Mouse (Mus musculus) kidney, adult 18-20 months (tissue): ENCODE data around the gene Gsto1.
A peak's percentile ranks its signal among the peaks of the same experiment; 100 is the strongest.

Experiments used
- DNase-seq: peaks from one replicate; pipeline ENCODE4 v3.0.0; 2021

Gsto1 gene

DNA sequence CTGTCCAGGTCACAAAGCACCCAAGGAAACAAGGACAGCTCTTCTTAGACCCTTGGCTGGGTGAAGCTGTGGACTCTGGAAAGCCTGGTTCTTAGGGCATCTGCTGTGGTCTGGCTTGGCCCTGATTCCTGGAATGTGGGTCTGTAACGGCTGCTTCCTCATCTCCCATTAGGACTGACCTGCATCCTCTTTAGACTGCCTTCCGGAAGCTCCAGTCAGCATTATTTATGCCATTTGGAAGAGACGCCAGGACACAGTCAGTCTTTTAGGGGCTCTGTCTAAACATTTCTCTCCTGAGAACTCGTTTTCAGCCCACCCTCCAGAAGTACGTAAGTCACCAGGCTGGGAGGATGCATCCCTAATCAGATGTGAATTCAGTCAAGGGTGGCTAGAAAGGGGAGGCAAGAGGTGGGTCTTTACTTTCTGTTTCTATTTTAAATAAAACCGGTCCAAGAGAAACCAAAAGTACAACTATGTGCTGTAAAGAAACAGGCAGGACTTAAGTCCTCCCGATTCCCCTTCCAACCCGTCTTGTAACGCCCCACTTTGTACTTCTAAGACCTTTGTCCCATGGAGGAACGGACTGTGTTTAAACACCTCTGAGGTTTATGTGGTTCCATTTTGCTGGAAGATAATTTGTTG lies 35.8 kb downstream of the Gsto1 start:
- peak; percentile 53 for DNase-seq

DNA sequence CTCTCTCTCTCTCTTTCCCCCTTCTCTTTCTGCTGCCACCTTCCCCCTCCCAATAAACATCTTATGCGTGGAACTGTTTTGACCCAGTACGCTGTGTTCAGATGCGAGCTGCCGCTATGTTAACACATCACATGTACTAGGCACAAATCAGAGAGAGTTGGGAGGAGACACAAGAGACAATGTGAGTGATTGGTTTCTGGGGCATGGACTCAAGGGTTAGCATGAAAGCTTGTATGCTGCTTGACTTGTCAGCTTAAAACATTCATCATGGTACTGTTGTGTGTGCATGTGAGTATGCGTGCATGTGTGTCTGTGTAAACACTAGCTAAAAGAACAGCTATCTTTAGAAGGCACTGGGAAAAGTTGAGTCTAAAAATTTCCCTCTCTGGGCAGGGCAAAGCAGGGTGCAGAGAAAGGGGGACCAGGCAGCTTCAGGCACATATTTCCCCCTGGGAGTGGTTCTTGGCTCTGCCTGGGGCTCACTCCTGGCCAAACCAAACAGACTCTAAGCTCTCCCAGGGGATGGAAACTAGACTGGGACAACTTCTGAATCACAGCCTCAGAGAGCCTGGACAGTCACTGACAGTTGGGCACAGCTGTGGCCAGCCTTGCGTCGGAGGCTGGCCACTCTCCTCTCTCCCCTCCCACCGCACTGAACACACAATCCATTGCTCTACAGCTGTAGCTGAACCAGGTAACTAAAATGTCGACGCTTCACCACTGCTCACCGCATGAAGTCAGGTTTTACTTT lies 37.0 kb downstream of the Gsto1 start:
- peak; percentile 49 for DNase-seq

DNA sequence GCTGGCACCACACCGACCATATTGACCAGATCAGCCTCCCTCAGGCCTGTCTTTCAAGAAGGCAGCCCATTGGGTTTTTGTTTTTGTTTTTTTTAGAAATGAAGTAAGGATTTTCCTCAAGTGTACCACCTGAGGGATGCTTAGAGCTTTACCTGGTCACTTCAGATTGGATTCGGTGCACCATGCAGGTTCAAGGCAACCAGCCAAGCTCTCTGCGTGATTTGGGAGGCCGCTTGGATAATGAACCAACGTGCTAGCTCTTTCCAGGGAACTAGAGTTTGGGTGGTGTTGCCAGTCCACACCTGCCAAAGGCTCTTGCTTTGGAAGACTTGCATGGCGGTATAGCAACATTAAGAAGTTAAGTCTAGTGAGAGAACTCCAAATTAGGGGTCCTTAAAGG lies 38.3 kb downstream of the Gsto1 start:
- no peak for DNase-seq

DNA sequence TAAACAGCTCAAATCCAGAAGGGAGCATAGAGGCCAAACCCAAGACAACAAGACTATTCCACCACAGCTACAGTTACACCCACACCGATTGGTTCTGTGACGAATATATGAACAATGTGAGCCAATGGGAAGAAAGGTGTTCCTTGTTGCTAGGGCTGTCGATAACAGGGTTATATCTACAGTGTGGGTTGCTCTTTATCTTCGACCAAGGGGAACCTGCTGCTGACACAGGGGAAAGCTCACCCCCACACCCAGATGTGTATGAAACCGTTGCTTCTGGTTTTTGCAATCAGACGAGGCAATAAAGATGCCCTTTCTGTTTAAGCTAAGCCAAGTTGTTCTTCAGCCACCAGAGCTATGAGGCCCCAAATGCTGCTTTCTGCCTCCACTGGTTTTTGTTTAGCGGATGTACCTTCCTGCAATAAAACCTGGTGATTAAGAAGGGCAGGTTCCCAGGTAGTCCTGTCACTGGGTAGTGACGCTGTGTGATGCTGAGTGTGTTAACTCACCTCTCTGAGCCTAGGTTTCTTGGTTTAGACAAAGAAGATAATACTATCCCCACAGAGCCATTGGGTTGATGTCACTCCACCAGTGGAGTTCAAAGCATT lies 43.8 kb downstream of the Gsto1 start:
- DNase-seq = no peak

DNA sequence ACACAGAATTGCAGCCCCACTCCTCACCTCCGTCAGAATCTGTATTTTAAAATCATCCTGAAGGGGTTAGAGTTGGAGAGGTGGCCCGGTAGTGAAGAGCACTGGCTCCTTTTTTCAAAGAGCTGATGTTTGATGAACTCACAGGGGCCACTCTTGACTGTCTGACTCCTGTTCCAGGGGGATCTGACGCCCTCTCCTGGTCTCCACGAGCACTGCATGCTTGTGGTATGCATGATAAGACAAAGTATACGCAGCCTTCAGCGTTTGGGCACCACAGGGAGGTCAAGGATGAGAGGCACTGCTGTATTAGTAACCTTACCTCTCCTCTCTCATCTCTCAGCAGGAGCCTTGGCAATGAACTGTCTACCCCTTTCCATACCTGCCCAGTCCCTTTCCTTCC lies 45.2 kb downstream of the Gsto1 start:
- no peak for DNase-seq

DNA sequence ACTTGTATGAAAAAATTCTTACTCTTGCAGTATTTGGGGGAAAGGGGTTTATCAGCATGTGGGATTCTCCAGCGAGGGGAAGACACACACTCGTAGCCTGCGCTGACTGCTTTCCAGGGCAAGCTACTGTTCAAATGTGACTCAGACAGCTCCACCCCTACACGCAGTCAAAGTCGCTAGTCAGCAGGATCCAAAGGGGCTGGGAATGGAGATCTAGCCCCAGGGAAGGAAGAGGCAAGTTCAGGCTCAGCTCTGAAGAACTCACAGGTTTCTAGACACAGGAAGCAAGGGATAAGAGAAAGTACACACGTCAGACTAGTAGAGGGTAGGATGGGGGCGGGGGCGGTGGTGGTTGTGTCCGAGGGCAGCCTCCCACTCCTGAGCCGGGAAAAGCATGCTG lies 45.8 kb downstream of the Gsto1 start:
- no peak for DNase-seq

DNA sequence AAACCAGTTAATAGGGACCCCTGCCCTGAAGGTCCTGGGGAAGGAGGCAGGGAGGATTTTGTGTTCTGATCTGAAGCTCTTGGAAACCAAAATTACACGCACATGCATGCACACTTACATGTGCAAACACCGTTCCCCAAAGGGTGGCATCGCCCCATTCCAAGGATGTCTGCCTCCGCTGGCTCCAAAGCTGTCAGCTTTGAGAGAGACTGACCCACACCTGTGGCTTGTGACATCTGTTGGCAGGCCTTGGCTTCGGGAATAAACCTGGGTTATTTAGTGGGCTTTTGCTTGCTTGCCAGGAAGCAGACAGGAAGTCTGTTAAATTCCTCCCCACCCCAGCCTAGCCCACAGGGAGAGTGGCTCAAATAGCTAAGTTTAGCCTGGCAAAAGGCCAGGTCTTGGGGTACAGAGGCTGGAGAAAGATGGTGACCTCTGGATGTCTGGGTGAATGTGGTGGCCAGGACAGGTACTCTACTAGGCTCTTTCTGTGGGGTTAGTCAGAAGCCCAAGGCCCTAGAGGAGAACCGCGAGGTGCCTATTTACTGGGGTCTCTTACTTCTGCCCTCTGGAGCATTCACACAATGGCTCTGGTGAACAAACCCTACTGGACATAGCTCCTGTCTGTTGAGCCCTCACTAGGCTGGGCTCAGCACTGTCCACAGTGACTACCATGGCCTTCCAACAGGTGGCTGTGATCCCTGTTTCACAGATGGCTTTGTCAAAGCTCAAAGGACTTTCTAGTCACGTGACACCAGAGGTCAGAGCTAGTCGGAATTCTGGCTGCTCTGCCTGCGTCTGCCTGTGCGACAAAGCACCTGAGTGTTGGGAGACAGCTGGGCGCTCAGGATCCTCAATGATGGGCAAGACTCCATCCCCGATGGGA lies 47.8 kb downstream of the Gsto1 start:
- peak; percentile 49 for DNase-seq

DNA sequence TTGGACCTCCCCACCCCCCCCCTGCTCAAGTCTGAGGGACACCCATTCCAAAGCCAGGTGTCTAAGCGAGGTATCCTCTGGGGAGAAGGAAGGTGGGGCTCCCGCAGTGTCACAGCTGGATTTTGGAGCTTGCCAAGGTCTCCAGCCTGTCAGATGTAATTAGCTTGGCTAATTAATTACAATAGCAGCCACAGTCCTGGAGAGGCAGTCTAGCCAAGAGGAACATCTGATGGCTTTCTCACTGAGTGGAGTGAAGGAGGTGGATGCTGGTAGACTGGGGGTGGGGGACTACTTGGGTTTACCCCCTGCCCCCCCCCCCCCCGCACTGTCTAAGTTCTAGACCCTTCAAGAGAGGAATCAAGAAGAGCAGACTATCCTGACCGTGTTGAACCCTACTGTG lies 48.9 kb downstream of the Gsto1 start:
- no peak for DNase-seq

DNA sequence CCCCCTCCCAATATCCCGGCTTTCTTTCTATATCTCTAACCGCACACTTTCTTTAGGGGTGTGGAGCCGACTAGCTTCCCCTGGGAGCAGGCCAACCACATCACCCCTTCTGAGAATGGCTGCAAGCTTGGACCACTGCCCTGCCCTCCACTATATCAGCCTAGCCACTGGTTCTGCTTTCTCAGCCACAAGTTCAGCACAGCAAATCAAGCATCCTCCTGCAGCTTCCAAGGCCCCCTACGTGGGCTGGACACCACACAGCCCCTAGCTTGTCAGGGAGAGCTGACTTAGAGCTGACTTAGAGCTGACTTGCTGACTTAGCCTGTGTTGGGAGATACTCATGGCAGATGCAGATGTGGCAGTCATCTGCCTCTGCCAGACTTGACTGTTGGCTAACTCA lies 50.3 kb downstream of the Gsto1 start:
- no peak for DNase-seq

DNA sequence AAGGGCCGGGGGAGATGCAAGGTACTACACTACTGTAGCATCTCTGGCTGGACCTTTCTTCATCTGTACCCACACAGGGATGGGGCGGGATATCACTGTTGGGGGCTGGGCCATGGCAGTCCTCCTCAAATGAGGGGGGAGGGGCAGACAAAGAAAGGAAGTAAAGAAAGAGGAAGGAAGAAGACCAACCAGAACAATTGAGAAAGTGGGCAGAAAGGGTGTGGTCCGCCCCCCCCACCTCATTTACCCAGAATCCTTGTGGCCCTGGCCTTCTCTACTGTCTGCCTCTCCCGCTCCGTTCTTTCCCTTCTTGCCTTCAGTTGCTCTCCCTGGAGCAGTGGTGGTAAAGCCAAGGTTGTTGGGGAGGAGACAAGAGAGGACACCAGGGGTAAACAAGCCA lies 50.8 kb downstream of the Gsto1 start:
- no peak for DNase-seq

DNA sequence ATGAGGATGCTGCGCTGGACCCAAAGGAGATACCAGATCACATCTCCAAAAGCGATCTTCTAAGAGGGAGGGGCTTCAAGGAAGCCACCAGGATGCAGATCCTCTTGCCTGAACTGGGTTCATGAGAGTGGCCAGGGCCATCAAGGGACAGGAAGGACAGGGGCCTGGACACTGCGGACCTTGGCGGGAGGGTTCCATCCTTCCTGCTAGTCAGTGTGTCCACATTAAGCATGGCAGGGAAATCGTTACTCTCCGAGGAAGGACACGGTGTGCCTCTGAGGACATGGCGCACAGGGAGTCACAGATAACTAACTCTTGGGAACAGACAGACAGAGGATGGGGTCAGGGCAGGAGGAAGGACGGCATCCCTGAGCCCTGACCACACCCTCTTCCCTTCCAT lies 52.8 kb downstream of the Gsto1 start:
- no peak for DNase-seq

DNA sequence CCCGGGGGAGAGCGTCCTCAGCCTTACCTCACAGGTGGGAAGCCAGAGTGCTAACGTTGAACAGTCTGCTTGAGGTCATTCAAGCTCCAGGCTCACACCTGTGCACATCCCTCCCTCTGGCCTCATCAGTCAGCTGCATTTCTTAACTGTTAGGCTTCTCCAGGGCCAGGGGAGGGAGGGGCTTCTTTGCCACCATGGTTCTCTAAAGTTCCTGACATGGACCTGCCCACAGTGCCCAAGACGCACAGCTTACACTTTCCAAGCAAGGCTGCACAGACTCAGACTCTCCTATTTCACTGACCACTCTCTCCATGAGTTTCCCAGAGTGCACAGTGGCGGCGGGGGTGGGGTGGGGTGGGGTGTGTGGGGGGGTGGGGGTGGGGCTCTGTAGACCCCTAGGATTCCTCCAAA lies 54.2 kb downstream of the Gsto1 start:
- no peak for DNase-seq

DNA sequence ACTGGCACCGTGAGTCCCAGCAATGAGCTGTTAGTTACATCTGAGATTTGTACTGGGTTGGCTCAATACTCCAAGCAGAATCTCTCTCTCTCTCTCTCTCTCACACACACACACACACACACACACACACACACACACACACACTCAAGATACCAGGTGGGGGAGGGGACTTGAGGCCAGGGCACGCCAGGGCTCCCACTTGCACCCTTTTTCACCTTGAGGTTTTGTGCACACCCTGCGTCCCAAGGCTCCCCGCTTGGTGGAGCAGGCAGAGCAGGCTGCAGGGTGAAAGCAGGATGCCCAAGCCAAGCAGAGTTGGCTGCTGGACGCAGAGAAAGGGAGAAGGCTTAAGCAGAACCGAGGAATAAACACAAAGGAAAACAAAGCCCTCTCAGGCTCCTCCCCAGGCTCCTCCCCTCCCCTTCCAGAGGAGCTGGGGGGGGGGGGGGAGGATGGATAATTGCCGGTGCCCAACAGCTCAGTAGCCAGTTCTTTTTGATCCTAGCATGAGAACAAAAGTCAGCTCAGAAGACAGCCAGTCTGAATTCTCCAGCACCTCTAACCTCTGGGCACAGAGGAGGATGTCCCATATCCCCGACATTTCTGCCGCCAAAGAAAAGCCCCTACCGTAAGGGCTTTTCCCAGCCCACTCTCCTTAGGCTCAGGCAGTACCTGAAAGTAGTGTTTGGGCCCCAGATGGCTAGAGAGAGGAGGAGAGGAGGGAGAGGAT lies 54.8 kb downstream of the Gsto1 start:
- DNase-seq = no peak

DNA sequence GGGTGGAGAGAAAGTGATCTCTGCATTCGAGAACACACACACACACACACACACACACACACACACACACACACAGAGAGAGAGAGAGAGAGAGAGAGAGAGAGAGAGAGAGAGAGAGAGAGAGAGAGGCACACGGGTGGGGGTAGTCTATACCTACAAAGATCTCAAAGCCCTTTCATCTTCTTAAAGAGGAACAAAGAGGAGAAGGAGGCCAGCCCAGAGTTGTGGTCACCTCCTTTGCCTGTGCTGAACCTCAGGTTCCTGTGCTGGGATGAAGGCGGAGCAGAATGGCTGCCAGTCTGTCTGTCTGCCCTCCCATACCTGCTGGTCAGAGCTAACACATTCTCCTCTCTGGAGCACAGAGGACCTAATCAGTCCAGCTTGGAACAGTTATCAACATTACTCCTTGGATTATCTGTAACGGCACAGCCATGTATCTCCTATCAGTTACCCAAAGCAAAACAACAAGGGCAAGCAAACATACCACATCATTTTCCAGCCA lies 55.4 kb downstream of the Gsto1 start:
- DNase-seq = no peak

DNA sequence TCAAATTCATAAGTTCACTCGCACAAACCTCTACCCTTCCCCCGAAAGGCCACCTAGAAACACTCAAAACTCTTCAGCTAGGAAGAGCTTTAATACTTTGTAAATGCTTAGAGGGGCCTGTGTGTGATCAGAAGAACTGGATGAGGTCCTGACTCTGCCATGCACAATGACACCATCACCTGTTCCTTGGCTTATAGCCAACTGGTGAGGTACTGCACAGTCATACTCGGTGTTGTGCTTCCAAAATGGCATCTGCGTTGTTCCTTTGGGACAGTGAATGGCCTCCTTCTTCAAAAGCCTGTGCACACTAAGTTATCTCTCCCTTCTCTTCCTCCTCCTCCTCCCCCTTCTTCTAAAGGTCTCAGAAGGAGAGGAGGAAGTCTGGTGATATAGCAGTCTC lies 56.0 kb downstream of the Gsto1 start:
- no peak for DNase-seq

DNA sequence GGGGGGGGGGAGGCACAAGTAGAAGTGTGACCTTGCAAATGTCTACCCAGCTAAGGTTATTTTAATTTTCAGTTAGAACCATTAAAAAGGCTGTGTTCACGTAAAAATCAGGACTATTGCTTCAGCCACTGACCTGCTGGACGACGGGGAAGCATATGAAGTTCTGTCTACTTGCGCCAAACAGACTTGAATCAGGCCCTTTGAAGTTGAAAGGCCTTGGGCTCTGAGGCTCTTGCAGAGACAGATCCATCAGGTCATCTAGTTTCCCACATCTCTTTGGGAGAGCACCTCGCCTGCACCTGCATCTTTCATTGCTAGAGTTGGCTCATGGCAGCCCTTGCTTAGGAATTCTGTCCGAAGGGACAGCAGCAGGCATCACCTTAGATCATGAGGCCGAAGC lies 58.6 kb downstream of the Gsto1 start:
- no peak for DNase-seq

DNA sequence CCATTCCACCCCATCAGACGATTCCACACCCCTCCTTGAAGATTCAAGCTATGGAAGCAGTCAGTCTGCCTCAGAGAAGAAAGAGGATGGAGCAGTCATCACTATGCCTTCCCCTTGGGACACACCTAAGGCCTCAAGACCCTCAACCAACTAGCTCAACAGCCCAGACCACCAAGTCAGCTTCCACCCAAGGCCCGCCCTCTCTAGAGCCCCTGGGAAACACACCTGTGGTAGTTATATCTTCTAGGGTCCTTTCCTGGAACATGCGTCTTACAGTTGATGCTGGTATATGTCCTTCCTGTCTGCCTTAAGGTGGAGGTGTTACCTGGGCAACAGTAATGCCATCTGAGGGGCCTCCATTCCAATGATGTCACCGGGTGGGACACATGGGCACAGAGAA lies 59.4 kb downstream of the Gsto1 start:
- DNase-seq = no peak
